Mouse (Mus musculus) ES-E14 (cell line): ENCODE data around the gene Hist1h2bk.

Experiments used
- CHD2 ChIP-seq: IDR thresholded peaks from 2 replicates; pipeline ENCODE4 v1.6.1; 2014; ENCODE audit warnings: mild to moderate bottlenecking, low read depth, low read length, inconsistent platforms
- ZNF384 ChIP-seq: IDR thresholded peaks from 2 replicates; pipeline ENCODE4 v1.6.1; 2012; ENCODE audit warnings: low read depth, low read length, inconsistent platforms

DNA sequence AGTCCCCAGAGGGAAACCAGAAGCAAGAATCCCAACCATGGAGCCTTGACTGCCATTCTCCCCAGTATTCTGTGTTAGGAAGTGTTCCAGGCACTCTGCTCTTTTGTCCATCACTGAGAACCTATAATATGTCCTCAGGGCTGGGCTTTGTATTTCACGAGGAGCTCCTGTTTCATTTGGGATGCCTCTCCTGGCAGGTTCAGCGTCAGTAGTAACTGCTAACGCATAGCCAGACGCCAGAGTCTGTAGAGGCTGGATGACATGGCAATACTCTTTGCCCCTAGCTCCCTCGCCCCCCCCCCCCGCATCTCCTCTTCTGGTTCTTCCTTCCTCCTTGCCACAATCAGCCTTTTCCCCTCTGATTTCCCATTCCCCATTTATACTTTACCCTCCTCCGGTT is 26.0 kb upstream of the Hist1h2bk start, which contains the start of gene Prss16:
- no peak for TF ChIP-seq ZNF384
- no peak for TF ChIP-seq CHD2
